Mouse (Mus musculus): Measurements from ENCODE around the gene Gm20696. TPM values are rescaled to one million over a fixed set of nuclear protein-coding genes. Genes with fewer than 3 reads are reported as not detected.
A peak's percentile ranks its signal among the peaks of the same experiment; 100 is the strongest.

The Gm20696 gene
- polyA plus RNA-seq, 1 experiment from 2014 or later = 7.5 TPM

DNA sequence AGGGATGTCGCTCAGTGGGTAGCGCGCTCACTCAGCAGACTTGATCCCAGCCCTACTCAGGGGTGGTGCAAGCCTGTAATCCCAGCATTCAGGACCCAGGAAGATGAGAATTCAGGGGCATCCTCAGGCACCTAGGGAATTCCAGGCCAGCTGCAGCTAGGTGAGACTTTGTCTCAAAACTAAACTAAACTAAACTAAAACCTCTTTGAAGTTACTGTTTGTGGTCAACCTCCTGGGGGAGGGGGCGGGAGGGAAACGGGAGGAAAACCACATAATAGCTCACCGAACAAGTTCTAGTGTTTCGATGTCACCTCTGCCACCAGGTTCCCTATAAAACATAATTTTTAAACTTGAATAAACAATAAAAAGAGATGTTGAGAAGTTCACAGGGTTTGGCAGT is 168.5 kb downstream of the Gm20696 start:
- H3K27me3 ChIP-seq (ENCODE audit: control insufficient read depth, insufficient read depth, low read length) = no peaks in the 10 kb centered on the region
- no peaks in the 10 kb centered on the region for H3K9me3 ChIP-seq (ENCODE audit: control insufficient read depth, low read length)
- no peak overlapping the region for H3K9ac ChIP-seq (ENCODE audit: low read depth, low read length)
- H3K27ac ChIP-seq (ENCODE audit: low read depth, low read length) = no peak overlapping the region
- H3K36me3 ChIP-seq (ENCODE audit: control insufficient read depth, insufficient read depth, low read length) = no peaks in the 10 kb centered on the region; the same call in 1 of the 2 replicates
- H3K4me3 ChIP-seq (ENCODE audit: low read length) = no peak overlapping the region
- WGBS = 64% methylated on average over 7 of the region's 7 CpGs
- H3K4me1 ChIP-seq (ENCODE audit: control insufficient read depth, insufficient read depth, low read length) = peaks cover 10% of the 10 kb centered on the region; the same call in 1 of the 2 replicates
- H3K4me2 ChIP-seq (replicated peaks; ENCODE audit: low read depth, low read length) = no peak overlapping the region
- ATAC-seq (ENCODE audit: low FRiP score, low TSS enrichment) = no peak

DNA sequence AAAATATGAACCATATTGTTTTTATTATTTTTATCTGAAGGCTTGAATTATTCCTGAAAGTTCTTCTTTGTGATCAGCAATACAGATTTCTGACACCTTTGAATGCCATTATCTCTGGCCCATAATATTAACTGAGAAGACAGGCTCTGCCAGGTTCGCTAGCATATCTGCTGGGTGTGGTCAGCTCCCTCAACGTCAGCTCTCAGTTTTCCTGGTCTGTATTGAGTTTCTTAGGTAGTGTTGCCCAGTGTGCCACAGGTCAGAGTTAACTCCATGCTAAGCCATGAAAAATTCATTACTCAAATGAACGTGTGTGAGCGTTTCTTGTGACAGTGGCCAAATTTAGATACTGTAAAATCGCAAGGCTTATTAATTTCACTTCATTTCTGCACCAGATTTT is 170.5 kb downstream of the Gm20696 start:
- no peaks in the 10 kb centered on the region for H3K27me3 ChIP-seq (ENCODE audit: control insufficient read depth, insufficient read depth, low read length)
- ATAC-seq (ENCODE audit: low FRiP score, low TSS enrichment) = no peak
- H3K9me3 ChIP-seq (ENCODE audit: control insufficient read depth, low read length) = no peaks in the 10 kb centered on the region
- no peak overlapping the region for H3K4me2 ChIP-seq (replicated peaks; ENCODE audit: low read depth, low read length)
- no peaks in the 10 kb centered on the region for H3K36me3 ChIP-seq (ENCODE audit: control insufficient read depth, insufficient read depth, low read length)
- no peak overlapping the region for H3K27ac ChIP-seq (ENCODE audit: low read depth, low read length)
- WGBS = 58% methylated on average over 5 of the region's 5 CpGs
- H3K4me3 ChIP-seq (ENCODE audit: low read length) = no peak overlapping the region
- H3K9ac ChIP-seq (ENCODE audit: low read depth, low read length) = no peak overlapping the region
- H3K4me1 ChIP-seq (ENCODE audit: control insufficient read depth, insufficient read depth, low read length) = peaks cover 21% of the 10 kb centered on the region

DNA sequence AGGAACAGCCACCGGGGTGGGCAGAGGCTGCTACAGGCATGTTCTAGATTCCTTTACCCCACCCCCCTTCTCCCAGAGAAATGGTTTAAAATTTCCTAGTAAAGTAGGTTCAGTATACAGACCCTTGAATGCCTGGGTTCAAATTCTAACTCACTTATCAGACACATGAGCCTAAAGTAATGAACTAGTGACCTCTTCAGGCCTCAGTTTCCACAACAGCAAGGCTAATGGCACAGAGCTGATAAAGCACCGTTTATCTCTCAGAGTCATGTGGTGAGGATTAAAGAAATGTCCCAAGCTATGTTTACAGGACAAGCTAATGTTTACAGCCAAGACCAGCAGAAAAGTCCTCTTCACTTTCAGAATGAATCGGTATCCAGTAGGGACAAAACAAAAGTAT is 173.7 kb downstream of the Gm20696 start:
- H3K27me3 ChIP-seq (ENCODE audit: control insufficient read depth, insufficient read depth, low read length) = no peaks in the 10 kb centered on the region
- no peaks in the 10 kb centered on the region for H3K36me3 ChIP-seq (ENCODE audit: control insufficient read depth, insufficient read depth, low read length)
- WGBS = 53% methylated on average over 3 of the region's 3 CpGs
- no peak for ATAC-seq (ENCODE audit: low FRiP score, low TSS enrichment)
- peaks cover 30% of the 10 kb centered on the region for H3K4me1 ChIP-seq (ENCODE audit: control insufficient read depth, insufficient read depth, low read length)
- no peak overlapping the region for H3K4me2 ChIP-seq (replicated peaks; ENCODE audit: low read depth, low read length)
- H3K27ac ChIP-seq (ENCODE audit: low read depth, low read length) = no peak overlapping the region
- no peak overlapping the region for H3K4me3 ChIP-seq (ENCODE audit: low read length)
- H3K9ac ChIP-seq (ENCODE audit: low read depth, low read length) = no peak overlapping the region
- no peaks in the 10 kb centered on the region for H3K9me3 ChIP-seq (ENCODE audit: control insufficient read depth, low read length)

DNA sequence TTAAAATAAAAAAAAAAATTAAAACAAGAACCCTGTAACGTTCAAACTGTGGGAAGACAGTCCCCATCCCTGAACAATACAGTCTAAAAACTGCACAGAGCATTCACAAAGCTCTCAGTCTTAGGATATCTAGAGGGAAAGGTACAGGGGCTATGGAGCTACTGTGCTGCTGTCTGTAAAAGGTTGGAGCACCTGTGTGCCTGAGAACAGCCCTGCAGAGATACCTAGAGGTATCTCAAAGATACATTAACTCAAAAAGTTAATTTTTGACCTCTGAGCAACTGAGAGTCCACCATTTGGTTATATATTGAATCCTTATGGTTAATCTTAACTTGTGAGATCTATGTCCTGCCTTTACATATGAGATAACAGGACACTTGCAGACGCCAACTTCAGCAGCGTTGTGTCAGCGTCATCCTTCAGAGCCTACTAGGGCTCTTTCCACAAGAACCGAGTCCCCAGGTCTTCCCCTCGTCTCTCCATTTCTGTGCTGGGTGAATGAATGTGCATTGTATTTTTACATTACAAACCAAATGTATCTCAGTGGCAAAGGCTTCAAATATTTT is 174.5 kb downstream of the Gm20696 start:
- Histone ChIP-seq H3K27ac (ENCODE audit: low read depth, low read length) (no peak overlapping the region), H3K4me2 (replicated peaks; ENCODE audit: low read depth, low read length) (no peak overlapping the region), H3K27me3 (ENCODE audit: control insufficient read depth, insufficient read depth, low read length) (no peaks in the 10 kb centered on the region), H3K4me1 (ENCODE audit: control insufficient read depth, insufficient read depth, low read length) (peaks cover 30% of the 10 kb centered on the region), H3K4me3 (ENCODE audit: low read length) (no peak overlapping the region), H3K36me3 (ENCODE audit: control insufficient read depth, insufficient read depth, low read length) (no peaks in the 10 kb centered on the region), H3K9ac (ENCODE audit: low read depth, low read length) (no peak overlapping the region), H3K9me3 (ENCODE audit: control insufficient read depth, low read length) (no peaks in the 10 kb centered on the region)
- ATAC-seq (ENCODE audit: low FRiP score, low TSS enrichment) = no peak
- 78% methylated on average over 6 of the region's 6 CpGs for WGBS

DNA sequence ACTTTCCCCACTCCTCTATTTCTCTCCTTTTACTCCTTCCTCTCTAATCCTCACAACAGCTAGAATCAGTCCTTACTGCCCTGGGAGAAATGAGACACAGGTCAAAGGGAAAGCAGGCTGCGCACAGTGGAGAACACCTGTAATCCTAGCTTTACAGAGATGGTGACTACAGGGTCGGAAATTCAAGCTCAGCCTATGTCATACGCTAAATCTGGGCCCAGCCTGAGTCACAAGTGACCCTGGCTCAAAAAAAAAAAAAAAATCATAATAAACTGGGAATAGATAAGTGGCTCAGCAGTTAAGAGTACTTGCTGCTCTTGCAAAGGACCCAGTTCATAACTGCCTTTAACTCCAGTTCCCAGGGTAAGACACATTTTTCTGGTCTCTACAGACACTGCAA is 175.5 kb downstream of the Gm20696 start:
- Histone ChIP-seq H3K4me2 (replicated peaks; ENCODE audit: low read depth, low read length) (no peak overlapping the region), H3K9ac (ENCODE audit: low read depth, low read length) (no peak overlapping the region), H3K36me3 (ENCODE audit: control insufficient read depth, insufficient read depth, low read length) (no peaks in the 10 kb centered on the region), H3K4me1 (ENCODE audit: control insufficient read depth, insufficient read depth, low read length) (peaks cover 28% of the 10 kb centered on the region), H3K4me3 (ENCODE audit: low read length) (no peak overlapping the region), H3K27ac (ENCODE audit: low read depth, low read length) (no peak overlapping the region), H3K9me3 (ENCODE audit: control insufficient read depth, low read length) (no peaks in the 10 kb centered on the region), H3K27me3 (ENCODE audit: control insufficient read depth, insufficient read depth, low read length) (no peaks in the 10 kb centered on the region)
- WGBS = 63% methylated on average over 3 of the region's 3 CpGs
- no peak for ATAC-seq (ENCODE audit: low FRiP score, low TSS enrichment)

DNA sequence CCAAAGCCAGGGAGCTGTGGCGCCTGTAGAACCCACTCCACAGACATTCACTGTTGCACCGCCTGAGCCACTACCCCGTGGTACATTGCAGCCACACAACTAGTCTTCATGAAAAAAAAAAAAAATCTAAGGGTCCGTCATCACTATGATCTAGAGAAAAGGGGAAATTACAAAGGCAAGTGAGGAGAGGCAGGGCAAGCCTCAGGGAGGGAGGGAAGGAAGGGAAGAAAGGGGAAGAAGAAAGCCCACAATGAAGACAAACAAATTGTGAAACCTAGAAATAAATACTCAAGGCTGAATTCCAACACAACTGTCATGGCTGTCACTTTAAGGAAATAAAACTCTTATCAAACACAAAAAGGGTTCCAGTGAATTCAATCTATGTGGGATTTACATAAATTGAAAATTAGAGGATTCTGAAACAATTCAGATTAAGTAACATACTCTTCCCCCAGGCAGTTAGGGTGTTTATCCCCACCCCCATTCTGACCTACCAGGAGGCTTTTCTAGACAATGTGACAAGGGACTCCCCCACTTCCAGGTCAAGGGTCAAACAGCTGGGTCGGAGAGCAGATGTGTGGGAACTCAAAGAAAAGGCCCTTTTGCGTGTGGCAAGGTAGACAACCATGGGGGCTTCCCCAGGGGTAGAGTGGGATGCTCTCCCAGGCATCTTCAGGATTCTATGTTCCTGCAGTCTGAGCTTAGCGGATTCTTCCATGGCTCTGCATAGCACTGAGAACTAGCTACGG is 176.5 kb downstream of the Gm20696 start:
- WGBS = 71% methylated on average over 8 of the region's 8 CpGs
- no peak overlapping the region for H3K27ac ChIP-seq (ENCODE audit: low read depth, low read length)
- H3K9ac ChIP-seq (ENCODE audit: low read depth, low read length) = no peak overlapping the region
- no peaks in the 10 kb centered on the region for H3K36me3 ChIP-seq (ENCODE audit: control insufficient read depth, insufficient read depth, low read length)
- no peaks in the 10 kb centered on the region for H3K9me3 ChIP-seq (ENCODE audit: control insufficient read depth, low read length)
- H3K4me3 ChIP-seq (ENCODE audit: low read length) = no peak overlapping the region
- H3K27me3 ChIP-seq (ENCODE audit: control insufficient read depth, insufficient read depth, low read length) = no peaks in the 10 kb centered on the region
- H3K4me1 ChIP-seq (ENCODE audit: control insufficient read depth, insufficient read depth, low read length) = peaks cover 39% of the 10 kb centered on the region
- no peak for ATAC-seq (ENCODE audit: low FRiP score, low TSS enrichment)
- H3K4me2 ChIP-seq (replicated peaks; ENCODE audit: low read depth, low read length) = no peak overlapping the region

DNA sequence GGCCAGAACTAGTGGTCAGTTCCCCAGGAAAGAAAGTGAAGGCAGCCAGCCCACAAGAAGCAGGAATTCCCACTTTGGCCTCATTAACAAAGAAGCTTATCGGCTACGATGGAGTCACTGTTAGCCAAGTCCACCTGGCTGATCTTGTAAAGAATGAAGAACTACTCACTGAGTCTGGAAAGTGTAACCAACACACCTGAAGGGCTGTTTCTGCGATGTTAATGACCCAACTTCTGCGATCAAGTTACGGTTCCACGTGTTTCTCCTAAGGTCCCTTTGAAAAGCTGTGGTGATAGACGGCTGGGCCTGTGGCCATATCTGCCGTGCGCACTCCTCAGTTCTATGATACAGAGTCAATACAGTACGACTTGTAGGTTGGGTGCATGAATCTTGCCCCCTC is 177.2 kb downstream of the Gm20696 start:
- Histone ChIP-seq H3K4me3 (ENCODE audit: low read length) (no peak overlapping the region), H3K27me3 (ENCODE audit: control insufficient read depth, insufficient read depth, low read length) (no peaks in the 10 kb centered on the region), H3K4me1 (ENCODE audit: control insufficient read depth, insufficient read depth, low read length) (peaks cover 45% of the 10 kb centered on the region), H3K36me3 (ENCODE audit: control insufficient read depth, insufficient read depth, low read length) (no peaks in the 10 kb centered on the region), H3K4me2 (replicated peaks; ENCODE audit: low read depth, low read length) (no peak overlapping the region), H3K9ac (ENCODE audit: low read depth, low read length) (no peak overlapping the region), H3K27ac (ENCODE audit: low read depth, low read length) (no peak overlapping the region), H3K9me3 (ENCODE audit: control insufficient read depth, low read length) (no peaks in the 10 kb centered on the region)
- 61% methylated on average over 10 of the region's 10 CpGs for WGBS
- ATAC-seq (ENCODE audit: low FRiP score, low TSS enrichment) = no peak

DNA sequence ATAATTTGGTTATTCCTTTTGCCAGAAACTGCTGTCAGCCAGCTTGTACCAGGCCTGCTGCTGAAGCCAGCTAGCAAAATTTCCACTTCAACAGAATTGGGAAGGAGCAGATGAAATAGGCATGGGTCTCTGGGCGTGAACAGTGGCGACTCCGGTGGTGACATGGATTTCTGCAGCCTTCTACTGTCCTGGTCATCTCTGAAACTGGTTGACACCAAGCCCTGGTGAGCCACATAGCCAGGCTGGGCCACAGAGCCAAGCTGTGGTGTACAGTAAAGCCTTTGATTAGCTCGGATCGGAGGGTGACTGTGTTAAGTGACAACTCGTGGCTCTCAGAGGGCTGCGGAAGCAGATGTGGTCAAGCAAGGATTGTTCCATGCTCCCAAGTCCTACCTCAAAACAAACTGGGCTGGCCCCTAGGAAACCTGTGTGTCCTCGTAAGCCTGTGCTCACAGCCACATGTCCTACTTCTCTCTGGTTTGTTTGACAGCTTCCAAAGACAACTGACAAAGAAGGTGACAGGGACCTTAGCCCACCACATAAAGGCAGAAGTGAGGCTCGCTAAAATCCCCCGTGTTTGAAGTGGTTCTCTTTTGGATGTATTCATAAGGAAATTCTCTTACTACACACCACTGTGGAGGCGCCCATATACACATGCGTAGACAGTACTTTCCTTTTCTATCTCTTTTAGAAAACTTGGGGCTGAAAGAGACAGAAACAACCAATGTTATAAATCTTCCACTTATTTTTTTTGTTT is 180.5 kb downstream of the Gm20696 start:
- 65% methylated on average over 12 of the region's 12 CpGs for WGBS
- Histone ChIP-seq H3K27ac (ENCODE audit: low read depth, low read length) (peak overlapping the region; percentile 80), H3K27me3 (ENCODE audit: control insufficient read depth, insufficient read depth, low read length) (no peaks in the 10 kb centered on the region), H3K4me3 (ENCODE audit: low read length) (no peak overlapping the region; the same call in 1 of the 2 replicates), H3K4me1 (ENCODE audit: control insufficient read depth, insufficient read depth, low read length) (peaks cover 51% of the 10 kb centered on the region), H3K9ac (ENCODE audit: low read depth, low read length) (no peak overlapping the region), H3K36me3 (ENCODE audit: control insufficient read depth, insufficient read depth, low read length) (no peaks in the 10 kb centered on the region), H3K4me2 (replicated peaks; ENCODE audit: low read depth, low read length) (peak overlapping the region; percentile 35; the same call in 1 of the 2 replicates), H3K9me3 (ENCODE audit: control insufficient read depth, low read length) (no peaks in the 10 kb centered on the region)
- ATAC-seq (ENCODE audit: low FRiP score, low TSS enrichment) = 0 out of 2 replicates have a peak, but pooled peaks have one; percentile 13
